Mouse (Mus musculus): ENCODE measurements around the gene Olfr328. TPM values are rescaled to one million over a fixed set of nuclear protein-coding genes. Genes with fewer than 3 reads are reported as not detected.

Olfr328 gene
- polyA plus RNA-seq (2012; ENCODE audit: insufficient read depth, insufficient read length, low replicate concordance, missing spikeins): not detected in 2 replicates

DNA sequence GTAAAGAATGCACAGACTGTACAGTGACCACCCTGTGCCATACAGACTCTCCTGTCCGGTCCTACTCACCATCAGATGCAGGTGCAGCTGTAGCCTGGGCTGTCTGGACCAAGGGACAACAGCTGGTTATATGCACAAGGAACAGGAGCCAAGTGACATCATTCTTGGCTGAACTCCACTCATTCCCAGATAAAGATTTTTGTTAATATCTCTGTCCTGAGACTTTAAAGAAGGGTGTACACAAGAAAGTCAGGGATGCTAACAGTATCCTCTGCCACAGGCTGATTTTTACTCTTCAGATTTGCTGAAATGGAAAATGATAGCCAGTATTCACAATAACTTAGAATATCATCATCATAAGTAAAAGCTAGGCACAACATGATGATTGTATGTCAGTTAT is at the start of gene Olfr328:
Gene Olfr328, minus strand, starts transcription at position 101 of the 400 bp plus-strand sequence.
- no peak for TF ChIP-seq POLR2A (IDR thresholded peaks at IDR 0.05; ENCODE audit: insufficient read depth, low read depth, low read length)
- TF ChIP-seq CTCF (IDR thresholded peaks at IDR 0.05; ENCODE audit: insufficient read depth, low read depth, low read length): no peak
- Histone ChIP-seq H3K27ac (ENCODE audit: insufficient read depth, low read depth, low read length) (no peak within 1 kb of the TSS), H3K4me1 (ENCODE audit: control insufficient read depth, insufficient read depth, low read length) (no peaks in the 10 kb centered on the region), H3K4me3 (ENCODE audit: insufficient read depth, low read depth, low read length) (no peak within 1 kb of the TSS)
- 78% methylated on average over 1 of the region's 1 CpGs for WGBS

DNA sequence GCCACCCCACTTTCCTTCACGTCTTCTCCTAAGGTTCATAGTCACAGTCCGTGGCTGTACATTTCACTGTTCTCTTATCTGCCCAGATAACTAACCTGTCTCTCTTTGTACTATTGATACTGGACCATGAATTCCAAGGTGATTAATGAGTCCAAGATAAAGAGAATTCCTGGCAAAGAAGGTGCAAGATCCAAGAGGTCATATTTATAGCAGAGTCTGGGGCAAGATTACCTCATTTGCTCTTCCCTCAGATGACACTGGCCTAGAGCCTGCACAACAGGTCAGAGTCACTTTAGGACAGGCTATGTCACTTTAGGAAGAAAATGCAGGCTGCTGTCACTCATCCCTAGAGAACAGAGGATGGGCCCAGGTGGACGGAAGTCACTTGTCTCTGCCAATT is 49.8 kb upstream of the Olfr328 start:
- WGBS: 94% methylated on average over 3 of the region's 3 CpGs

DNA sequence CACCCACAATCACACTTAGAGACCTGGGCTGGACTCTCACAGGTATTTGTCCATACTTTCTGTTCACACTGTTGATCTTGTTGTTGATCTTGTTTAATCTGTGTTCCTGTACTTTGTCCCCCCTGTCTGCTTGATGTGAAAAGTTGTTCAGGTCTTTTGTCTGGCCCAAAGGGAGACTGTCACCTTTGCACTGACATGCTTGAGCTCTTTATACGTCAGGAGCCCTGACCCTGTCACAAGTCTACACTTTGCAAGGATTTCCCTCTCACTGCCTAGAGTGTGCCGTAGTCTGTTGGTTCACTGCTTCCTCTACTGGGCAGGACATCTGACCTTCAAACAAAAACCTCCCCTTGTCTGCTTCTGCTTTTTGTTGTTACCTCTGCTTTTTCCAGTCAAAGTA is 49.3 kb upstream of the Olfr328 start:
- no peak for TF ChIP-seq POLR2A (IDR thresholded peaks at IDR 0.05; ENCODE audit: insufficient read depth, low read depth, low read length)
- TF ChIP-seq CTCF (IDR thresholded peaks at IDR 0.05; ENCODE audit: insufficient read depth, low read depth, low read length): no peak

More for the DNA sequence above, 49.8 kb upstream of the Olfr328 start:
- Histone ChIP-seq H3K27ac (ENCODE audit: insufficient read depth, low read depth, low read length) (no peak overlapping the region), H3K4me3 (ENCODE audit: insufficient read depth, low read depth, low read length) (no peak overlapping the region), H3K4me1 (ENCODE audit: control insufficient read depth, insufficient read depth, low read length) (no peaks in the 10 kb centered on the region)
- TF ChIP-seq POLR2A (IDR thresholded peaks at IDR 0.05; ENCODE audit: insufficient read depth, low read depth, low read length): no peak
- TF ChIP-seq CTCF (IDR thresholded peaks at IDR 0.05; ENCODE audit: insufficient read depth, low read depth, low read length): no peak

DNA sequence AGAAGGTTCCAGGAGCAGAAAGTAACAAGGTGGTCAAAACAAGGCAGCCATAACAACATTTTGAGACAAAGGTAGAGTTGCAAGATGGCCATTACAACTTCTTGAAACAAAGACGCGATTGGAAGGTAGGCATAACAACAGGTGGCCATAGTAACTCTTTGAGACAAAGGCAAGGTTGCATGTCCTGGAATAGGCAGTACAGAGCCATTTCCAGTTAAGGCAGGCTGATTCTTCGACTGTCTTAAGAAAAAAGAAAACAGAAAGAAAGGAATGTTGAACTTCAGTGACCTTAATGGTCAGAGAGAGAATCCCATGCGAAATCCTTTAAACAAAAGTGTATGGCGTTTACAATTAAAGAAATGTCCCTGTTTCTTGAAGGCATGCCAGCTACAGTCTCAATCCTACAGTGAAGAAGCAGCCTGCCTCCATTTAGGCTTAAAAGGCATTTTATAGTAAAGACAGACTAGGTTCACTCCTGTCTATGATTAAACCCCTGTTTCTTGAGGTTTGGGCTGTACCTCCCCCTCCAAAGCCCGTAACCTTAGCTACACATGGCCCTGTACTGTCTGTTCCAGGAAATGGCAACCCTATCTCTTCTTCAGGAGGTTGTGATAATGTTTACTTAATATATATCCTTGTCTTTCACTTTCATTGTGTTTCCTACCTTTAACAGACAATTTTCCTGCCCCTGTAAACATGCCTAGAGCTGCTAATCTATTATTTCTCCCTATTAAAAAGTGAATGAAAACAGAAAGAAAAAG is 47.5 kb upstream of the Olfr328 start:
- TF ChIP-seq CTCF (IDR thresholded peaks at IDR 0.05; ENCODE audit: insufficient read depth, low read depth, low read length) (no peak), POLR2A (IDR thresholded peaks at IDR 0.05; ENCODE audit: insufficient read depth, low read depth, low read length) (no peak)
- no peaks in the 10 kb centered on the region for H3K4me1 ChIP-seq (ENCODE audit: control insufficient read depth, insufficient read depth, low read length)
- H3K4me3 ChIP-seq (ENCODE audit: insufficient read depth, low read depth, low read length): no peak overlapping the region
- 87% methylated on average over 6 of the region's 6 CpGs for WGBS
- no peak overlapping the region for H3K27ac ChIP-seq (ENCODE audit: insufficient read depth, low read depth, low read length)

More for the DNA sequence above, 49.3 kb upstream of the Olfr328 start:
- Histone ChIP-seq H3K27ac (ENCODE audit: insufficient read depth, low read depth, low read length) (no peak overlapping the region), H3K4me3 (ENCODE audit: insufficient read depth, low read depth, low read length) (no peak overlapping the region), H3K4me1 (ENCODE audit: control insufficient read depth, insufficient read depth, low read length) (no peaks in the 10 kb centered on the region)
- 82% methylated on average over 2 of the region's 2 CpGs for WGBS

DNA sequence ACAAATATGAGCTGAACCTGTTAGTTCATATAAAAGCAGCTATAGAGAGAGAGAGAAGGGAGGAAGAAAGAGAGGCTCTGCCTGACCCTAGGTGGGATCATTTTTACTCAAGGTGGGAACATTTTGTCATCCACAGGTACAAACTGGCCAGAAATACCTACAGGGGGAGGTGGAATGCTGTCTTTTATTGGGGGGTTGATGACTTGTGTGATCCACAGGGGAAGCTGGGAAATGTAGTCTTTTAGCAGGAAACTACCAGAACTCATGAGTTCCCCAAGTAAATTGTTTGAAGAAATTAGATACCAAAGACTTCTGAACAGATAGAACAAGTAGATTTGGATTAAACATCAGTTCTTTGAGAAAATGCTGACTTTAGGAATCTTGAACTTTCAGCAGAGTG is 46.6 kb upstream of the Olfr328 start:
- H3K4me3 ChIP-seq (ENCODE audit: insufficient read depth, low read depth, low read length): no peak overlapping the region
- no peaks in the 10 kb centered on the region for H3K4me1 ChIP-seq (ENCODE audit: control insufficient read depth, insufficient read depth, low read length)
- TF ChIP-seq CTCF (IDR thresholded peaks at IDR 0.05; ENCODE audit: insufficient read depth, low read depth, low read length) (no peak), POLR2A (IDR thresholded peaks at IDR 0.05; ENCODE audit: insufficient read depth, low read depth, low read length) (no peak)
- H3K27ac ChIP-seq (ENCODE audit: insufficient read depth, low read depth, low read length): no peak overlapping the region

DNA sequence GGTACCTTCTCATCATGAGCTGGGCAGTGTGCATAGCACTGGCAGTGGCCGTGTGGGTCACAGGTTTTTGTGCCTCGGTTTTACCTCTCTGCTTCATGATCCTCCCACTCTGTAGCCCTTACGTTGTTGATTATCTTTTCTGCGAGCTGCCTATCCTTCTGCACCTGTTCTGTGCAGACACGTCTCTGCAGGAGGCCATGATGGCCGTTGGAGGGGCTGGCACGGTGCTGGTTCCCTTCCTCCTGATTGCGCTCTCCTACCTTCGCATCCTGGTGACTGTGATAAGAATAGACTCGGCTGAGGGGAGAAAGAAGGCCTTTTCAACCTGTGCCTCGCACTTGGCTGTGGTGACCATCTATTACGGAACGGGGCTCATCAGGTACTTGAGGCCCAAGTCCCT is 42.4 kb upstream of the Olfr328 start:
- 91% methylated on average over 13 of the region's 13 CpGs for WGBS
- no peak for TF ChIP-seq POLR2A (IDR thresholded peaks at IDR 0.05; ENCODE audit: insufficient read depth, low read depth, low read length)
- no peak for TF ChIP-seq CTCF (IDR thresholded peaks at IDR 0.05; ENCODE audit: insufficient read depth, low read depth, low read length)
- Histone ChIP-seq H3K4me3 (ENCODE audit: insufficient read depth, low read depth, low read length) (no peak overlapping the region), H3K27ac (ENCODE audit: insufficient read depth, low read depth, low read length) (no peak overlapping the region), H3K4me1 (ENCODE audit: control insufficient read depth, insufficient read depth, low read length) (no peaks in the 10 kb centered on the region)

DNA sequence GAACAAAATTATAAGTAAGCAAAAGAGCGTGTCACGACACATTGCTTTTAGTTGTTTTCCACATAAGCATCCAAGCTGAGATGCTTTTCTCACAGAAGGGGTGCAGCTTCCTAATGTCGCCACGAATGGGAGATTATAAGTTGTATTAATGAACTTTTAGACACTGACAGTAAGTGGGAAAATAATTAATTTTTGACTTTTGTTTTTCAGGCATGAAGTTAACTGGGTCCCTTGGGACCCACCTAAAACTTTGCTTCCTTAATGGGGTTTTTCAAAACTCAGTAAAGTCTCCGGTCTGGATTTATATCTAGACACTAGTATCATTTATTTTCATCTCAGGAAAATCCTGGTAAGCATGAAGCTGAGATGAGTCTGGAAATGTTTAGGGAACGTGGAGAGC is 39.4 kb upstream of the Olfr328 start, which contains the start of gene Olfr324:
Gene Olfr324, plus strand, starts transcription at position 301 of the 400 bp plus-strand sequence.
- H3K27ac ChIP-seq (ENCODE audit: insufficient read depth, low read depth, low read length): no peak within 1 kb of the TSS
- WGBS: 63% methylated on average over 6 of the region's 6 CpGs
- TF ChIP-seq CTCF (IDR thresholded peaks at IDR 0.05; ENCODE audit: insufficient read depth, low read depth, low read length) (no peak), POLR2A (IDR thresholded peaks at IDR 0.05; ENCODE audit: insufficient read depth, low read depth, low read length) (no peak)
- no peak within 1 kb of the TSS for H3K4me3 ChIP-seq (ENCODE audit: insufficient read depth, low read depth, low read length)
- no peaks in the 10 kb centered on the region for H3K4me1 ChIP-seq (ENCODE audit: control insufficient read depth, insufficient read depth, low read length)

DNA sequence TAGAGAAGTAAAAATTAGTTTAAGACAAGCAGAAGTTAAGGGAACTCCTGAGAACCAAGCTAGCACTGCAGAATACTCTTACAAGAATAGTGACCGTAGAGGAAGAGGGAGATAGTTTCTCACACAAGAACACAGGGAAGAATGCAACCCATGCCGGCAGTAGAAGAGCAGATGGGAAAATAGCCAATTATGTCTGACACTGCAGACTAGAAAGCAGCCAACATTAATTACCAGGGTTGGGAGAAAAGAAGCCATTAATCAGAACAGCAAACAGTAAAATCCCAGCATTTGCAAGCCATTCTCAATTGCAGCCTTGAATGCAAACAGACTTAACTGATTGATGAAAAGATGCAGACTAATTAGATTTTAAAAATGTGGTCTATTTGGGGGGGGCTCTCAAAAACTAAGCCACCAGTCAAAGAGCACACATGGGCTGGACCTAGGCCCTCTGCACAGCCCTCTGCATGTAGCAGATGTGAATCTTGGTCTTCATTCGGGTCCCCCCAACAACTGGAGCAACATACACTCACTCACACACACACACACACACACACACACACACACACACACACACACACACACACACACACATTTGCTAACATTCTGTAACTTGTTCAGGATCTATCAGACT is 33.3 kb upstream of the Olfr328 start:
- H3K27ac ChIP-seq (ENCODE audit: insufficient read depth, low read depth, low read length): no peak overlapping the region
- no peak for TF ChIP-seq POLR2A (IDR thresholded peaks at IDR 0.05; ENCODE audit: insufficient read depth, low read depth, low read length)
- TF ChIP-seq CTCF (IDR thresholded peaks at IDR 0.05; ENCODE audit: insufficient read depth, low read depth, low read length): no peak
- no peak overlapping the region for H3K4me3 ChIP-seq (ENCODE audit: insufficient read depth, low read depth, low read length)
- 10% methylated on average over 3 of the region's 3 CpGs for WGBS
- H3K4me1 ChIP-seq (ENCODE audit: control insufficient read depth, insufficient read depth, low read length): peaks cover 9% of the 10 kb centered on the region

DNA sequence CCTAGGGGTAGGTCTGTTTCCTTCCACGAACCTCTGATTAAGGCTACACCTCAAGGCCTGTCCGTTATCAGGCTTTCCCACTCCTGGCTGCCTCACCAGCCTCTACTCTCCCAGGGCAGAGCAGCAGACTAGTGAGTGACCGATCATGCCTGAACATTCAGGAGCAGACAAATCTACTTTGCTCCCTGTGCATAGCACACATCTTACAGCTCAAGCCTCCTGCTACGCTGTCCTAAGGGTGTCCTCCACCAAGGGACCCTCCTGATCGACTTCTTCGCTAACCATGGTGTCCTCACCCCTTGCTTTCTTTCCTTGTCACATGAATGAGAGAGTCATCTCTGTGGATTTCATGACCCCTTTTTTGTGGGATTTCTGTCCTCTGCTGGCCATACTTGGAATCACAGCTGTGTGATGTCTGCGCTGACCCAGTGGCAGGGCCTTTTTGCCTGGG is 32.5 kb upstream of the Olfr328 start:
- Histone ChIP-seq H3K27ac (ENCODE audit: insufficient read depth, low read depth, low read length) (no peak overlapping the region), H3K4me1 (ENCODE audit: control insufficient read depth, insufficient read depth, low read length) (peaks cover 9% of the 10 kb centered on the region), H3K4me3 (ENCODE audit: insufficient read depth, low read depth, low read length) (no peak overlapping the region)
- TF ChIP-seq POLR2A (IDR thresholded peaks at IDR 0.05; ENCODE audit: insufficient read depth, low read depth, low read length): no peak
- peak; percentile 37; the same call in 1 of the 2 replicates for TF ChIP-seq CTCF (IDR thresholded peaks at IDR 0.05; ENCODE audit: insufficient read depth, low read depth, low read length)
- WGBS: 71% methylated on average over 7 of the region's 7 CpGs
